Mouse (Mus musculus): ENCODE measurements around the gene Tmtc1. TPM values are rescaled to one million over a fixed set of nuclear protein-coding genes. Genes with fewer than 3 reads are reported as not detected.

Tmtc1 gene
- polyA plus RNA-seq, 1 experiment from 2014 or later: 0.81 TPM

DNA sequence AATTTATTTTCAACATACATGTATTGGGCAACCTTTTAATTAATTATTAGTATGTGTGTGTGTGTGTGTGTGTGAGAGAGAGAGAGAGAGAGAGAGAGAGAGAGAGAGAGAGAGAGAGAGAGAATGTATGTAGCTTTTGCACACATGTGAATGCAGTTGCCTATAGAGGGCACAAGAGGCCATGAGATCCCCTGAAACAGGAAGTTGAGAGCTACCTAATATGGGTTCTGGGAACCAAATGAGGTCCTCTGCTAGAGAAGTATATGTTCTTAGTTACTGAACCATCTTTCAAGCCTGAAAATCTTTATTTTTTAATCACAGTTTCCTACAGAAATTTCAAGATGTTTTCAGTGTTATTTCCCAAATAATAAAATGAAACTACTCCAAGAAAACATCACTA, 30.6 kb downstream of the Tmtc1 start:
- TF ChIP-seq CTCF (IDR thresholded peaks at IDR 0.05; ENCODE audit: low read depth): peak; percentile 39
- H3K4me3 ChIP-seq (ENCODE audit: low read depth, low read length): no peak overlapping the region
- no peak overlapping the region for H3K4me2 ChIP-seq (replicated peaks; ENCODE audit: low read depth)
- no peak overlapping the region for H3K9ac ChIP-seq (ENCODE audit: low read depth, low read length)
- H3K27ac ChIP-seq (ENCODE audit: low read depth, low read length): no peak overlapping the region
- no peaks in the 10 kb centered on the region for H3K36me3 ChIP-seq (ENCODE audit: control insufficient read depth, insufficient read depth)
- H3K4me1 ChIP-seq (replicated peaks; ENCODE audit: control insufficient read depth, insufficient read depth, low read length): no peaks in the 10 kb centered on the region
- H3K9me3 ChIP-seq (ENCODE audit: control insufficient read depth): no peaks in the 10 kb centered on the region
- ATAC-seq: no peak
- H3K27me3 ChIP-seq (replicated peaks; ENCODE audit: control insufficient read depth, insufficient read depth, low read length): no peaks in the 10 kb centered on the region

DNA sequence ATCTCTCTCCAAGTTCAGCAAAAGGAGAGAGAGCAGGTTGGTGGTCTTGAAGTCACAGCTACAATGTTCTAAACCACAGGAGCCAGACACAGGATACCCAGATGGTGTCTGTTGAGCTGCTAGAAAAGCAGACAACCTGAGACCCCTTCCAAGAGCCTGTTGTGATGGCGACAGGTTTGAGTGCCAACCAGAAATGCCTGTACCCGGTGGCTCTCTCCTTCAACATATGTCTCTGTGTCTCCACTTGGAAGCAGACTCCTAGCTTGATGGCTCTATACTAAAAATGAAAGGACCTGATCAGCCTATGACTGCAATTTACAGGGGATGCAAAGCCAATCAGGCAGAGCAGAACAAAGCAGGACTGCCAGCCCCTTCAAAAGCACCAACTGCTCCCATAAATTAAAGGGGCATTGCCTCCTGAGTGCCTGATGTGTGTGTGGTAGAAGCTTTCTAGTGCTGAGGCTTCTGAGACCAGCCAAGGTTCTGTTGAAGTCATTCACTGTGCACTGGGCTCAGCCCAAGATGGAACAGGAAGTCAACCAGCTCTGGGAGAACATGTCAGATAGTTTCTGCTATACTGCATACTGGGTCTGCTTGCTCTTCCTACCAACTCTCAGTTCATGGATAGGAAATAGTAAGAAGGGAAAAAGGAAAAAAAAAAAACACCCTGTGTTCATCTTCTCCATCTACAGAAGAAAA, 37.2 kb downstream of the Tmtc1 start:
- no peaks in the 10 kb centered on the region for H3K36me3 ChIP-seq (ENCODE audit: control insufficient read depth, insufficient read depth)
- H3K9ac ChIP-seq (ENCODE audit: low read depth, low read length): no peak overlapping the region
- TF ChIP-seq CTCF (IDR thresholded peaks at IDR 0.05; ENCODE audit: low read depth): no peak
- WGBS: 85% methylated on average over 2 of the region's 2 CpGs
- H3K4me3 ChIP-seq (ENCODE audit: low read depth, low read length): no peak overlapping the region
- ATAC-seq: no peak
- H3K4me2 ChIP-seq (replicated peaks; ENCODE audit: low read depth): no peak overlapping the region
- H3K27me3 ChIP-seq (replicated peaks; ENCODE audit: control insufficient read depth, insufficient read depth, low read length): no peaks in the 10 kb centered on the region
- H3K27ac ChIP-seq (ENCODE audit: low read depth, low read length): no peak overlapping the region
- no peaks in the 10 kb centered on the region for H3K9me3 ChIP-seq (ENCODE audit: control insufficient read depth)
- no peaks in the 10 kb centered on the region for H3K4me1 ChIP-seq (replicated peaks; ENCODE audit: control insufficient read depth, insufficient read depth, low read length)

DNA sequence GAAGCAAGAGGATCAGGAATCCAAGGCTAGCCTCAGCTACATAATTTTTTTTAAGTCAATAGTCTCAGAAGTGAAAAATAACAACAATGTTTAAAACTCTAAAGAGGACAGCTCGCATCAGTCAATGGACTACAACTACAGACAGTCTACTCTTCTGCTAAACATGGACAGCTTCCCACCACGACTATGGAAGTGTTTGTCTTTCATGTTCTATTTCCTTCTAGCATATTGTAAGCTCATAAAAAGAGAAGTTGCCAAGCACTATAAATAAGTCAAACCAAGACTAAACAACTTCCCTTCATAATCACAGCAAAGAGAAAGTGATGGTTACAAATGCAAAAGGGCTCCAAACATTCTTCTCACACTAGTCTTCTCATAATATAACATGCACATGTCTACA, 38.6 kb downstream of the Tmtc1 start:
- Histone ChIP-seq H3K9ac (ENCODE audit: low read depth, low read length) (no peak overlapping the region), H3K4me1 (replicated peaks; ENCODE audit: control insufficient read depth, insufficient read depth, low read length) (no peaks in the 10 kb centered on the region), H3K9me3 (ENCODE audit: control insufficient read depth) (no peaks in the 10 kb centered on the region), H3K27ac (ENCODE audit: low read depth, low read length) (no peak overlapping the region), H3K36me3 (ENCODE audit: control insufficient read depth, insufficient read depth) (no peaks in the 10 kb centered on the region), H3K4me2 (replicated peaks; ENCODE audit: low read depth) (no peak overlapping the region), H3K27me3 (replicated peaks; ENCODE audit: control insufficient read depth, insufficient read depth, low read length) (no peaks in the 10 kb centered on the region), H3K4me3 (ENCODE audit: low read depth, low read length) (no peak overlapping the region)
- 44% methylated on average over 2 of the region's 2 CpGs for WGBS
- TF ChIP-seq CTCF (IDR thresholded peaks at IDR 0.05; ENCODE audit: low read depth): no peak
- ATAC-seq: no peak

DNA sequence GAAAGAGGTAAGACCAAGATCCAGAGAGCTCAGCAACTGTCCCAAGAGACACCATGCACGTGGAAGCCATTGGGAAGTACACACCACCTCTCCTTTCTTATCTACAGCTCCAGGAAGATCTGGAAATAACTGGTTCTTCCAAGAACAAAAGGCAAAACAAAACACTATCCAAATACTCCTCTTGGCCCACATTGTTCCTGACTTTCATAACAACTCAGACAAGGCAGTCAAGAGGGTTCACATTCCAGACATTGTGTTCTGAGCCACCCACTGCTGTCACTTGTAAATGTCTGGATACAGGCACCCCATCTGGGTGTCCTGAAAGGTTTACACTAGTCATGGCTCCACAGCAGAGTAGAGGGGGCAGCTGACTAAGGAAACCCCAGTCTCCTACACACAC, 39.7 kb downstream of the Tmtc1 start:
- H3K4me1 ChIP-seq (replicated peaks; ENCODE audit: control insufficient read depth, insufficient read depth, low read length): no peaks in the 10 kb centered on the region
- no peak for ATAC-seq
- H3K4me3 ChIP-seq (ENCODE audit: low read depth, low read length): no peak overlapping the region
- H3K27me3 ChIP-seq (replicated peaks; ENCODE audit: control insufficient read depth, insufficient read depth, low read length): no peaks in the 10 kb centered on the region
- 28% methylated on average over 1 of the region's 1 CpGs for WGBS
- no peaks in the 10 kb centered on the region for H3K9me3 ChIP-seq (ENCODE audit: control insufficient read depth)
- H3K4me2 ChIP-seq (replicated peaks; ENCODE audit: low read depth): no peak overlapping the region
- no peak overlapping the region for H3K9ac ChIP-seq (ENCODE audit: low read depth, low read length)
- no peak for TF ChIP-seq CTCF (IDR thresholded peaks at IDR 0.05; ENCODE audit: low read depth)
- no peak overlapping the region for H3K27ac ChIP-seq (ENCODE audit: low read depth, low read length)
- H3K36me3 ChIP-seq (ENCODE audit: control insufficient read depth, insufficient read depth): no peaks in the 10 kb centered on the region

DNA sequence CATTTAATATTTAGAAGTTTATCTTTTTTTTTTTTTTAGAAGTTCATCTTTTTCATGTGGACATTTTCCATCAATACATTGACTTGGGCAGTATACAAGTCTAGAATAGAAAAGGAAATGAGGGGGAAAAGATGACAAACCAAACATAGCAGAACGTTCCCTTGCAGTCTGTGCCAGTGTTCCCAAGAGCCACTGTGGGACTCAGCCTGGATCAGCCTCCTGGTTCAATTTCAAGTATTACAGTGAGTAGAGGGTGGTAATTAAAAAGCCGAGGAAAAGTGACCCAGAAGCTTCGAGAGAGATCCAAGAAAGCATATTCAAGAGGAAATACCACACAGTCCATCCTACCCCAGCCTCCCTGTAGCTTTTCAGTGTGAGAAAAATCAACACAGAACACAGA, 40.4 kb downstream of the Tmtc1 start:
- 69% methylated on average over 3 of the region's 3 CpGs for WGBS
- H3K4me3 ChIP-seq (ENCODE audit: low read depth, low read length): no peak overlapping the region
- H3K9me3 ChIP-seq (ENCODE audit: control insufficient read depth): no peaks in the 10 kb centered on the region
- no peaks in the 10 kb centered on the region for H3K36me3 ChIP-seq (ENCODE audit: control insufficient read depth, insufficient read depth)
- ATAC-seq: no peak
- no peak overlapping the region for H3K4me2 ChIP-seq (replicated peaks; ENCODE audit: low read depth)
- H3K4me1 ChIP-seq (replicated peaks; ENCODE audit: control insufficient read depth, insufficient read depth, low read length): no peaks in the 10 kb centered on the region
- no peak overlapping the region for H3K27ac ChIP-seq (ENCODE audit: low read depth, low read length)
- TF ChIP-seq CTCF (IDR thresholded peaks at IDR 0.05; ENCODE audit: low read depth): no peak
- no peak overlapping the region for H3K9ac ChIP-seq (ENCODE audit: low read depth, low read length)
- no peaks in the 10 kb centered on the region for H3K27me3 ChIP-seq (replicated peaks; ENCODE audit: control insufficient read depth, insufficient read depth, low read length)

DNA sequence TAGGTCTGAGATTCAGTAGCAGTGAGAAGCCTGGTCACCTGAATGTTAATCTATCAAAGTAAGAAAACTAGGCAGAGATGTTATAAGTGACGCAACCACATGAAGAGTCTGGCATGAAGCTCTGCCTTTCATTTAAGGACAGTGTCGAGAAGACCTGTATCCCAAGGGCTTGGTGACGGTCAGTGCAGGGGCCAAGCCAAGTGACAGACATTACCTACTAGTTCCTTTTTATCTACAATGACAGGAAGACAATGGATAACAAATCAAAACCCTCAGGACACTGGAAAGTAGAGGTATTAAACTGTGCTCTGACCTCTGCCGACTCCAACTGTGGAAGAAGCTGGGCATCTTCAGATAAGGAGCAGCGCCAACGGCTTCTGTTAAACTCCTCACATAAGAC, 43.2 kb downstream of the Tmtc1 start:
- TF ChIP-seq CTCF (IDR thresholded peaks at IDR 0.05; ENCODE audit: low read depth): no peak
- no peak for ATAC-seq
- WGBS: 90% methylated on average over 6 of the region's 6 CpGs

DNA sequence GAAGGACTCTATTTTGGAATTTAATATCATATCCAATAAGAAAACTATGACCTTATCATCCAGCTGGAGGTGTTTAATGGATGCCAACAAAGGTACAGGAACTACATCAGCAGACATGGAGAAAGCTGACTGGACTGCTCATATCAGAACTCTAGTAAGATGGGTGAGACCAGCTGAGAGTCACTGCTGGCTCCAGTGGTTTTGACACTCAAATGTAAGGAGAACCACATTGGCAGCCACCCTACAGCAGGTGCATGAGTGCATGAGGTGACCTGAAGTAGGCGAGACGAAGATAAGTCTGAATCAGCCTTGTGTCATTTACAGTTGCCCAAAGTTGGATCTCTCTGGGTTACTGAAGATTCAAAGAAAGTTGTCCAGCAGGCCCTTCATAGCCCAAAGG, 44.6 kb downstream of the Tmtc1 start:
- 89% methylated on average over 2 of the region's 2 CpGs for whole genome bisulfite sequencing
- H3K27me3 ChIP-seq (replicated peaks; ENCODE audit: control insufficient read depth, insufficient read depth, low read length): no peaks in the 10 kb centered on the region
- no peak overlapping the region for H3K4me3 ChIP-seq (ENCODE audit: low read depth, low read length)
- H3K4me1 ChIP-seq (replicated peaks; ENCODE audit: control insufficient read depth, insufficient read depth, low read length): no peaks in the 10 kb centered on the region
- H3K9me3 ChIP-seq (ENCODE audit: control insufficient read depth): no peaks in the 10 kb centered on the region
- H3K4me2 ChIP-seq (replicated peaks; ENCODE audit: low read depth): no peak overlapping the region
- no peak overlapping the region for H3K9ac ChIP-seq (ENCODE audit: low read depth, low read length)
- no peak for ATAC-seq
- no peak overlapping the region for H3K27ac ChIP-seq (ENCODE audit: low read depth, low read length)
- no peaks in the 10 kb centered on the region for H3K36me3 ChIP-seq (ENCODE audit: control insufficient read depth, insufficient read depth)
- no peak for TF ChIP-seq CTCF (IDR thresholded peaks at IDR 0.05; ENCODE audit: low read depth)

More for the DNA sequence above, 43.2 kb downstream of the Tmtc1 start:
- Histone ChIP-seq H3K9ac (ENCODE audit: low read depth, low read length) (no peak overlapping the region), H3K27ac (ENCODE audit: low read depth, low read length) (no peak overlapping the region), H3K36me3 (ENCODE audit: control insufficient read depth, insufficient read depth) (no peaks in the 10 kb centered on the region), H3K4me2 (replicated peaks; ENCODE audit: low read depth) (no peak overlapping the region), H3K9me3 (ENCODE audit: control insufficient read depth) (no peaks in the 10 kb centered on the region), H3K4me3 (ENCODE audit: low read depth, low read length) (no peak overlapping the region), H3K27me3 (replicated peaks; ENCODE audit: control insufficient read depth, insufficient read depth, low read length) (no peaks in the 10 kb centered on the region), H3K4me1 (replicated peaks; ENCODE audit: control insufficient read depth, insufficient read depth, low read length) (no peaks in the 10 kb centered on the region)

All from intestine, postnatal 0 days (tissue).